Mouse (Mus musculus) lung, adult 2 months (tissue): ENCODE data around the gene Stk32c.

Source experiments
- CTCF ChIP-seq: fragments of 200-500 bp; IDR thresholded peaks from 2 replicates; pipeline ENCODE4 v1.5.1; 2011; ENCODE audit warnings: mild to moderate bottlenecking, low read length, control low read depth; ENCODE audit not compliant: insufficient read depth
- POLR2A ChIP-seq: fragments of 200-500 bp; IDR thresholded peaks from 2 replicates; pipeline ENCODE4 v1.6.1; 2011; ENCODE audit warnings: low read depth, mild to moderate bottlenecking, control low read depth, low read length, borderline replicate concordance; ENCODE audit errors: extremely low read depth

DNA sequence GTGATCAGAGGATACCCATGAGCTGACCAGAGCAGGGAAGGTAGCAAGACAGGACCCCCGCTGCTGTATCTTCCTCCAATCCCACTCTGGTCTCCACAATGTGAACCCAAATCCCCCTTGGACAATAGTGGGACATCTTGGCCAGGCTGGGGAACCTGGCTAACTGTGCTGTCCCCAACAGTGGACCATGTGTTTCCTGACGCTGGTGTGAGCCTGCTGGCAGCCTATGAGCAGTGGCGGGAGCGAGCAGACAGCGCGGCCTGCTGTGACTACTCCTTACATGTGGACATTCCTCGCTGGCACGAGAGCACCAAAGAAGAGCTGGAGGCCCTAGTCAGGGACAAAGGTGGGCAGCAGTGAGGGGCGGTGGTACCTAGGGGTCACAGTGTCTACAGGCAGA, 121.4 kb downstream of the Stk32c start:
- TF ChIP-seq CTCF (no peak), POLR2A (no peak)
